13 mouse cellular contexts compared by ENCODE assay signal in the genomic region with DNA sequence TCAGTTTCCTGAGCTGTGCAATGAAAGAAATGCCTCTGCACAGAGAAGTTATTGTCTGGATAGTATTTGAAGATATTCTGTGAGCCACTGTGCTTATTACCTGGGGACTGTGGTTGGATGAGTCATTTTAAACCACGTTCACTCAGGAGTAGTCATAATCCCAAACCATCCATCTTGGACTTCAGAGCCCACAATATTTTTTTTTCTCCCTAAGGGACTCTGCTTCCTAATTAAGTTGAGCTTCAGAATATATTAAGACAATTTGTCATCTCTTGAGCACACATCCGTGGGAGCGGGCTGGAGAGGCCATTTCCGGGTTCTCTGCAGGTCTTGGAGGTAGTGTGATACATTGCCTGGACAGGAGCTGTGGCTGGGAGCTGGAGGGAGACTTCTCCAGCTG.
"Had no signal": no experiment of that assay in that cellular context is flagged by ENCODE, and none has a peak within 500 bp of the region (broad histone marks: within the 10 kb centered on the region; RNA-seq: fewer than 3 reads in every experiment).

No protein-coding gene starts in this region.

- H3K27me3 ChIP-seq: midbrain, embryonic 12.5 days; midbrain, embryonic 15.5 days; neural tube, embryonic 12.5 days; stomach, embryonic 15.5 days had no signal

- H3K4me2 ChIP-seq: lung, embryonic 14.5 days; midbrain, embryonic 12.5 days; midbrain, embryonic 15.5 days; neural tube, embryonic 12.5 days; stomach, embryonic 15.5 days had no signal

- H3K9ac ChIP-seq: lung, embryonic 14.5 days; midbrain, embryonic 12.5 days; midbrain, embryonic 15.5 days; neural tube, embryonic 12.5 days; stomach, embryonic 15.5 days had no signal

- H3K9me3 ChIP-seq: midbrain, embryonic 10.5 days; midbrain, embryonic 12.5 days; midbrain, embryonic 15.5 days; neural tube, embryonic 12.5 days; stomach, embryonic 15.5 days had no signal

- ATAC-seq: midbrain, embryonic 15.5 days had no signal

- H3K4me1 ChIP-seq: neural tube, embryonic 12.5 days; stomach, embryonic 15.5 days had no signal

- H3K4me3 ChIP-seq: midbrain, embryonic 10.5 days; midbrain, embryonic 12.5 days; midbrain, embryonic 15.5 days; neural tube, embryonic 12.5 days; stomach, embryonic 15.5 days had no signal

- H3K27ac ChIP-seq: midbrain, embryonic 10.5 days; midbrain, embryonic 12.5 days; midbrain, embryonic 15.5 days; neural tube, embryonic 12.5 days; stomach, embryonic 15.5 days; stomach, postnatal 0 days had no signal

- DNase-seq: lung, adult 18-20 months; lung, embryonic 14.5 days; lung, postnatal 10 days; lung, postnatal 4 days; right cerebral cortex, postnatal 14 days; thymus, postnatal 14 days; thymus, postnatal 4 days had no signal

- H3K36me3 ChIP-seq: midbrain, embryonic 12.5 days; midbrain, embryonic 15.5 days; neural tube, embryonic 12.5 days had no signal
